Mouse (Mus musculus) embryo, embryonic 11 days (tissue): ENCODE measurements around the gene Nacad.

Source experiments
- DNase-seq: peaks from one replicate; pipeline ENCODE4 v3.0.0-alpha.2; 2015

The Nacad gene

GRCm38 (mm10) chr11:6603224-6603623 lies 2.6 kb downstream of the Nacad start:
- DNase-seq = no peak

- DNase-seq = no peak
Observed at GRCm38 (mm10) chr11:6602662-6603061, 3.2 kb downstream of the Nacad start.

DNA sequence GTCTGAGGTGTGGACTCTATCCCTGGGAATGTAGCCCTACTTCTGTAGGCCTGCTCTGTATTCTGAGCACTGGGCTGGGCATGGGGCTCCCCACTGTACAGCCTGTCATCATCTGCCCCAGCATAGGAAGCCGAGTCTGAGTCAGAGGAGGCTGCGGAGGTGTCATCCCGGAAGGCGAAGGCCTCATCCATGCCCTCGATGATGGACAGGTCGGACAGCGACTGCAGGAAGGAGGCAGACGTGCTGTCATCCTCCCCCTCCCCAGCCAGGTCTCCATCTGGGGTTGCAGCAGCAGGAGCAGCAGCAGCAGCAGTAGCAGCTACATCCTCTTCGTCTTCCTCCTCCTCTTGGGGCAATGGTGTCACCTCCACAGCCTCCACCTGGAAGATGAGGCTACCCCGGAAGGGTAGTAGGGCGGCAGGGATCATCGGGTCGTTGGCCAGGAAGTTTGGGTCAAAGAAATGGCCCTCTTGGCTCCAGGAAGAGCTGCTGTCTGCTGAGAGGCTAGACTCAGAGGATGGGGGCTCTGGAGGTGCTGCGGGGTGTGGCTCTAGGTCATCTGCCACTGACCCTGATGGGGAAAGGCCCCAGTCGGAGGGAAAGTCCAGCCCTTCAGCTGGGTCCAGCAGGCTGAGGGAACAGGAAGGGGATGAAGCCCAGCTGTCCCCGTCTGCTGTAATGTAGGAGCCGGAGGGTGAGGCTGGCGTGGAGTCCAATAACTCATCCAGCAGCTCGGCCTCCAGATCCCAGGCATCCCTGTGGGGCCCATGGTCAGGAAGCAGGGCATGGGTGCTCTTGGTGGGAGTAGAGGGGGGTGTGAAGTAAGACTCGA lies 4.0 kb downstream of the Nacad start:
- DNase-seq = no peak

GRCm38 (mm10) chr11:6600284-6600944 lies 5.4 kb downstream of the Nacad start:
- DNase-seq = no peak

DNA sequence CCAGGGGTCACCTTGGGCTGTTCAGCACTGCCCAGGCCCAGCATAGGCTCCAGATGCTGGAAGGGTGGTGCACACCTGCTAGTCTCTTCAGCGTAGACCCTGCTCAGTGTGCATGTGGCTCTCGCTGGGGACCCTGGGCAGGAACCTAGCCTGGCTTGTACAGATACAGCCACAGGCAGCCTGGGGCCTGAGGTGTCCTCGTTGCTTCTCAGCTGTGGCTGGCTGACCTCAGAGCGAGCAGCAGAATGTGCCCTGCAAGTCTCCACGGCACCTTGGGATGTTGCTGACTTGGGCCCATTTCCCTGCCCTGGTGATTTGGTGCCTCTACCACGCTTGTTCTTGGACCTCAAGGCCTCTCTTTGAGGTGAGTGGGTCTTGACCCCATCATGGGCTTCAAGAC lies 6.0 kb downstream of the Nacad start:
- no peak for DNase-seq

GRCm38 (mm10) chr11:6599011-6599681 lies 6.7 kb downstream of the Nacad start:
- DNase-seq = peak; percentile 54

DNA sequence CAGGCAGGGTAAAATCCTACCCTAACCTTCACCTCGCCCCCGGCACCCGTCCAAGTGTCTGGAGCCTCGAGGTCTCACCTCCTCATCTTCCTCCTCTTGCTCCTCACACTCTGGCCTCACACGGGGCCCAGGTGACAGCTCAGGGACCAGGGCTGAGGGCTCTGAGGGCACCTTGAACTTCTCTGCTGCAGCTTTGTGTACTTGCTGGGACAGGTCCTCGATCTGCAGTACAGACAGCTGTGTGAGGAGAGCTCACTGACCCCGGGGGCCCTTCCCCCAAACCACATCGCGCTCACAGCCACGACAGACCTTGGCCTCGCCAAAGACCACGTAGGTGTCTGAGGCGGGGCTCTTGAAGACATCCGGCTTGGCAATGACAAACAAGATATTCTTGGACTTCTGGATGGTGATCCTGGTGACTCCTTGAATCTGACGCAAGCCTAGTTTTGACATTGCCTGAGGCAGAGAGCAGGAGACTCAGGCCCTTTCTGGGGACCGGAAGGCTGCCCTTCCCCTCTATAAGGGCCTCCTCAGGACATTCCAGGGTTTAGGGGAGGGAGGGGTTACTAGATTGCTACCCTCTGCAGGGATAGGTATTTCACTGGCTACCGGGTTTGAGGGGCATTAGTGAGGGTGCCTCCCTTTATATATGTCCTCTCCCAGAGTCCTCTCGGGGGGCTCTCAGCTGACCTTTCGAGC lies 7.5 kb downstream of the Nacad start:
- peak; percentile 12 for DNase-seq

- no peak for DNase-seq
Observed at GRCm38 (mm10) chr11:6597523-6597922, 8.3 kb downstream of the Nacad start.

DNA sequence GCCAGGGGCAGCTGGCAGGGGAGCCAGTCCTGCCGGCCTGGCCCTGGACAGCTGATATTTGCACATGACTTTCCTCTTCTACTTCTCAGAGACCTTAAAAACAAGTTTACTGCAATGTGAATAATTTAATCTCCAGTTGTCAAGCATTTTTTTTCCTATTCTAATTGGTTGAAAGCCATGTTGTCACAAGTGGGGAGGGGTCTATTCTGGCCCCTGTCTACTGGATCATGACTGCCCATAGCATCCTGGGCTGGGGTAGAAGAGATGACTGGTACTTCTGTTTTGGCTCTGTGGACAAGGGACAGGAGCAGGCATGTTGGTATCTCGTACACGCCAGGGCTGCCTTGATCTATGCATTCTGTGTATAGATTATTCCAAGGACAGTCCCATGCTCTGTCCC lies 9.2 kb downstream of the Nacad start:
- DNase-seq = no peak

GRCm38 (mm10) chr11:6596205-6596604 lies 9.6 kb downstream of the Nacad start:
- DNase-seq = no peak

- DNase-seq = no peak
Observed at GRCm38 (mm10) chr11:6595339-6595738, 10.5 kb downstream of the Nacad start.

GRCm38 (mm10) chr11:6594845-6595244 lies 11.0 kb downstream of the Nacad start:
- no peak for DNase-seq

GRCm38 (mm10) chr11:6593406-6593805 lies 12.4 kb downstream of the Nacad start:
- no peak for DNase-seq

- no peak for DNase-seq
Observed at GRCm38 (mm10) chr11:6590933-6591675, 14.7 kb downstream of the Nacad start.

GRCm38 (mm10) chr11:6589838-6590237 lies 16.0 kb downstream of the Nacad start:
- DNase-seq = no peak

DNA sequence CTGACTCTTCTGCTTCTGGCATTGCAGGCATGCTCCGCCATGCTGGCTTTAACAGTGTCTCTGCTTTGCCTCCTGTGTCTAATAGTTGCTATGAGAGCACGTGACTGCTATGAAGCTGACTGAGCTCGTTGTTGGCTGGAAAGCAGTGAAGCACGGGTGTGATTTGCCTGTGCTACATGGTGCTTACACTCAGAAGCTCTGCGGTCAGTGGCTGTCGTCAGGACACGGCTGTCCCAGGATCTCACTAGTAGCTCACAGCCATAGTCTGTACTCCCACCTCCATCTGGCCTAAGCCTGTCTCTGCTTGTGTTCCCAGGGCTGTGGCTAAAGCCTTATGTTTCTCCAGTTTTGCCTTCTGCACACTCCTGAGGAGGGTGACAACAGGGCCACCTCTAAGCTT lies 17.6 kb downstream of the Nacad start:
- no peak for DNase-seq

- DNase-seq = no peak
Observed at GRCm38 (mm10) chr11:6587249-6587940, 18.5 kb downstream of the Nacad start.

GRCm38 (mm10) chr11:6586660-6587059 lies 19.2 kb downstream of the Nacad start:
- DNase-seq = no peak

DNA sequence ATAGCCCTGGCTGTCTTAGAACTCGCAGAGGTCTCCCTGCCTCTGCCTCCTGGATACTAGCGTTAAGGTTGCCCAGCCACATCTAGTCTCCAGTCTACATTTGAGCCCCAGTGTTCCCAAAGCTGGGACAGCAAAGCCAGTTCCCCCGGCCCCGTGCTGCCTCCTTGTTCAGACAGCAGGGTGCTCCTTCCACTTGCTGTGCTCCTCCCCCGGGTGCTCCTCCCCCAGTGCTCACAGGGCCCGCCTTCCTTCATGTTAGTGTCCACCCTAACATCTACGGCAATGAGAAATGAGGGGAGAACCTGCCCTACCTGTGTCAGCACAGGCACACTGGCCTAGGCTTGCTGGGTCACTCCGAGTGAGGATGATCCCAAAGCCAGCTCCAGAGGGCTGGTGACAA lies 20.1 kb downstream of the Nacad start:
- DNase-seq = no peak

- DNase-seq = no peak
Observed at GRCm38 (mm10) chr11:6581560-6581959, 24.3 kb downstream of the Nacad start.

- DNase-seq = no peak
Observed at GRCm38 (mm10) chr11:6580065-6580750, 25.6 kb downstream of the Nacad start.
